Mouse (Mus musculus) heart, postnatal 0 days (tissue): ENCODE measurements at regions not wholly inside any gene's neighbourhood (a gene's known extent, or its start where the extent isn't known, plus 50 kb on each side); places are given as distances from the start of the nearest gene placed in this dataset.

Experiments
- ATAC-seq: fragments of 200-750 bp; cut with Nextera tagmentation; 2 replicates; pipeline ENCODE4 v1.8.0; 2017; ENCODE audit warnings: low read depth, moderate number of reproducible peaks, moderate library complexity; ENCODE audit not compliant: insufficient read depth
- DNase-seq: peaks from one replicate; pipeline ENCODE4 v3.0.0-alpha.2; 2016; ENCODE audit warnings: low spot score
- H3K27ac ChIP-seq: fragments of 300-500 bp; sonication (generic); 2 replicates; pipeline ENCODE4 v1.5.1; 2014; ENCODE audit warnings: low read depth, mild to moderate bottlenecking
- H3K27me3 ChIP-seq: fragments of 300-500 bp; sonication (generic); 2 replicates; pipeline ENCODE4 v1.6.1; 2014; ENCODE audit warnings: low read length, mixed read lengths; ENCODE audit not compliant: control insufficient read depth, insufficient read depth
- H3K36me3 ChIP-seq: fragments of 300-500 bp; sonication (generic); replicated peaks from 2 replicates; pipeline ENCODE4 v1.6.1; 2014; ENCODE audit warnings: low read length, mixed read lengths; ENCODE audit not compliant: control insufficient read depth, insufficient read depth
- H3K4me1 ChIP-seq: fragments of 300-500 bp; sonication (generic); 2 replicates; pipeline ENCODE4 v1.6.1; 2014; ENCODE audit warnings: antibody characterized with exemption; ENCODE audit not compliant: control insufficient read depth, insufficient read depth
- H3K4me2 ChIP-seq: fragments of 300-500 bp; sonication (generic); 2 replicates; pipeline ENCODE4 v1.6.1; 2014; ENCODE audit warnings: low read depth, mild to moderate bottlenecking, low read length, moderate library complexity
- H3K4me3 ChIP-seq: fragments of 300-500 bp; sonication (generic); 2 replicates; pipeline ENCODE4 v1.5.1; 2014; ENCODE audit warnings: low read depth, low read length
- H3K9ac ChIP-seq: fragments of 300-500 bp; sonication (generic); replicated peaks from 2 replicates; pipeline ENCODE4 v1.6.1; 2014; ENCODE audit warnings: low read depth, low read length, mixed read lengths
- H3K9me3 ChIP-seq: fragments of 300-500 bp; sonication (generic); replicated peaks from 2 replicates; pipeline ENCODE4 v1.6.1; 2016; ENCODE audit warnings: low read length; ENCODE audit not compliant: control insufficient read depth
- CTCF ChIP-seq: IDR thresholded peaks from 2 replicates; pipeline ENCODE4 v1.5.1; 2016; ENCODE audit warnings: antibody characterized with exemption, control low read depth, low read depth
- EP300 ChIP-seq: IDR thresholded peaks from 2 replicates; pipeline ENCODE4 v1.6.1; 2016; ENCODE audit warnings: antibody characterized with exemption, low read depth
- WGBS: fragments of 180-500 bp; shearing (Covaris S2); extraction: QIAGEN DNeasy Blood & Tissue Kit; methylation state at CpG from one replicate; pipeline ENCODE4 v1.1.7; 2014; 5-methylcytosine and 5-hydroxymethylcytosine counted together

GRCm38 (mm10) chr12:8859588-8859987, 61.9 kb upstream of the Laptm4a start:
- no peaks in the 10 kb centered on the region for H3K36me3 ChIP-seq
- ATAC-seq: peak; percentile 38
- H3K4me1 ChIP-seq: peaks cover 31% of the 10 kb centered on the region
- no peak overlapping the region for H3K4me2 ChIP-seq
- H3K9ac ChIP-seq: 0 out of 2 replicates have a peak overlapping the region, but pooled peaks have one; percentile 8
- no peaks in the 10 kb centered on the region for H3K27me3 ChIP-seq
- peak overlapping the region; percentile 77 for H3K27ac ChIP-seq
- TF ChIP-seq CTCF: no peak
- no peak for TF ChIP-seq EP300
- no peak overlapping the region for H3K4me3 ChIP-seq
- DNase-seq: peak; percentile 57
- H3K9me3 ChIP-seq: no peaks in the 10 kb centered on the region
- 16% methylated on average over 4 of the region's 4 CpGs for WGBS

GRCm38 (mm10) chr12:8864830-8865229, 56.6 kb upstream of the Laptm4a start:
- no peaks in the 10 kb centered on the region for H3K27me3 ChIP-seq
- H3K27ac ChIP-seq: no peak overlapping the region
- 55% methylated on average over 3 of the region's 3 CpGs for WGBS
- no peaks in the 10 kb centered on the region for H3K36me3 ChIP-seq
- H3K9ac ChIP-seq: no peak overlapping the region
- H3K9me3 ChIP-seq: no peaks in the 10 kb centered on the region
- DNase-seq: no peak
- no peak overlapping the region for H3K4me3 ChIP-seq
- TF ChIP-seq CTCF: no peak
- TF ChIP-seq EP300: no peak
- no peak overlapping the region for H3K4me2 ChIP-seq
- ATAC-seq: no peak
- H3K4me1 ChIP-seq: peaks cover 9% of the 10 kb centered on the region

- ATAC-seq (no peak), DNase-seq (no peak)
- Histone ChIP-seq H3K9me3 (no peaks in the 10 kb centered on the region), H3K9ac (no peak overlapping the region), H3K36me3 (no peaks in the 10 kb centered on the region), H3K27ac (no peak overlapping the region), H3K27me3 (no peaks in the 10 kb centered on the region), H3K4me1 (peaks cover 4% of the 10 kb centered on the region), H3K4me2 (no peak overlapping the region), H3K4me3 (no peak overlapping the region)
- 50% methylated on average over 1 of the region's 1 CpGs for WGBS
- TF ChIP-seq CTCF: no peak
- TF ChIP-seq EP300: no peak
Observed at GRCm38 (mm10) chr12:8865250-8865649, 56.2 kb upstream of the Laptm4a start.

GRCm38 (mm10) chr12:8867104-8867503, 54.4 kb upstream of the Laptm4a start:
- TF ChIP-seq EP300 (no peak), CTCF (no peak)
- Histone ChIP-seq H3K9me3 (no peaks in the 10 kb centered on the region), H3K27me3 (no peaks in the 10 kb centered on the region), H3K4me3 (no peak overlapping the region), H3K9ac (no peak overlapping the region), H3K4me2 (no peak overlapping the region), H3K4me1 (0 out of 2 replicates have a peak, but pooled peaks cover 4% of the 10 kb centered on the region), H3K27ac (no peak overlapping the region), H3K36me3 (no peaks in the 10 kb centered on the region)
- 21% methylated on average over 1 of the region's 1 CpGs for WGBS
- DNase-seq (no peak), ATAC-seq (no peak)

- Histone ChIP-seq H3K9me3 (no peaks in the 10 kb centered on the region), H3K4me3 (no peak overlapping the region), H3K36me3 (no peaks in the 10 kb centered on the region), H3K4me2 (no peak overlapping the region), H3K9ac (no peak overlapping the region), H3K4me1 (0 out of 2 replicates have a peak, but pooled peaks cover 4% of the 10 kb centered on the region), H3K27me3 (no peaks in the 10 kb centered on the region), H3K27ac (no peak overlapping the region)
- DNase-seq: no peak
- no peak for ATAC-seq
- 65% methylated on average over 6 of the region's 6 CpGs for WGBS
- TF ChIP-seq CTCF (no peak), EP300 (no peak)
Observed at GRCm38 (mm10) chr12:8868690-8869089, 52.8 kb upstream of the Laptm4a start.

- WGBS: 7% methylated on average over 1 of the region's 1 CpGs
Observed at GRCm38 (mm10) chr12:8869190-8869589, 52.3 kb upstream of the Laptm4a start.

More at GRCm38 (mm10) chr12:8869190-8869589, 52.3 kb upstream of the Laptm4a start:
- no peak for ATAC-seq
- Histone ChIP-seq H3K4me2 (no peak overlapping the region), H3K27me3 (no peaks in the 10 kb centered on the region), H3K4me1 (0 out of 2 replicates have a peak, but pooled peaks cover 4% of the 10 kb centered on the region), H3K27ac (no peak overlapping the region), H3K9me3 (no peaks in the 10 kb centered on the region), H3K9ac (no peak overlapping the region), H3K36me3 (no peaks in the 10 kb centered on the region), H3K4me3 (no peak overlapping the region)
- no peak for DNase-seq
- no peak for TF ChIP-seq EP300
- no peak for TF ChIP-seq CTCF
